Mouse (Mus musculus): ENCODE measurements around the gene Spata5.

DNA sequence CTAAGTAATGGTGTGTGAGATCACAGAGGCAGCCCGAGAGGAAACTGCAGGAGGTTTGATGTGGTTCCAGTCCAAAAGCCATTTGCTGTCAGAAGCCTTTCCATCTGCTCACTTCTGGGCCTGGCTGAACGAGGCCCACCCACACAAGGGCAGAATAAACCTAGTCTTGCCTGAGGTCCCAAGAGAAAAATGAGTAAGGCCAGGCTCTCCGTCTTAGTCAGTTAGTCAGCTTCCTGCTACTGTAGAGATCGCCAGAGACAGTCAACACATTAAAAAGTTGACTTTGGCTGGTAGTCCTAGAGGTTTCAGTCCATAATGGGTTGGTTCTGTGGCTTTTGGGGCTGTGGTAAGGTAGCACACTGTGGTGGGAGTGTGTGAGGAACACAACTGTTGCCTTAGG is 49.3 kb upstream of the Spata5 start:
- TF ChIP-seq CTCF (IDR thresholded peaks at IDR 0.05): no peak
- no peak for TF ChIP-seq EP300 (IDR thresholded peaks at IDR 0.05)

All from lung, postnatal 0 days (tissue).